Mouse (Mus musculus): ENCODE data around the gene Kdm3a. TPM values are rescaled to one million over a fixed set of nuclear protein-coding genes. Genes with fewer than 3 reads are reported as not detected.

Kdm3a gene
- 17.9 TPM for polyA plus RNA-seq (2014; fragmentation: Illumina TruSeq; extraction: RNeasy Lipid Tissue Mini Kit (QIAGEN cat#74804); ENCODE audit: low read depth, low replicate concordance)

GRCm38 (mm10) chr6:71632829-71633662 is at the start of gene Kdm3a:
TSS of gene Kdm3a (minus strand) at chr6:71632990.

GRCm38 (mm10) chr6:71543686-71544499 is 88.9 kb downstream of the Kdm3a start, which contains the start of gene Chmp3:
TSS of gene Chmp3 (plus strand) at chr6:71543797.

Other genes with a start within 250 kb of the Kdm3a start
- gene Rmnd5a, start 192.4 kb downstream of the Kdm3a start, polyA plus RNA-seq (2014; fragmentation: Illumina TruSeq; extraction: RNeasy Lipid Tissue Mini Kit (QIAGEN cat#74804); ENCODE audit: low read depth, low replicate concordance) = 139 TPM
- gene Rnf103, start 139.1 kb downstream of the Kdm3a start, polyA plus RNA-seq (2014; fragmentation: Illumina TruSeq; extraction: RNeasy Lipid Tissue Mini Kit (QIAGEN cat#74804); ENCODE audit: low read depth, low replicate concordance) = 154 TPM
- gene Chmp3, start 89.2 kb downstream of the Kdm3a start, polyA plus RNA-seq (2014; fragmentation: Illumina TruSeq; extraction: RNeasy Lipid Tissue Mini Kit (QIAGEN cat#74804); ENCODE audit: low read depth, low replicate concordance) = 72.5 TPM
- 0.58 TPM for gene Reep1, start 74.6 kb upstream of the Kdm3a start, polyA plus RNA-seq (2014; fragmentation: Illumina TruSeq; extraction: RNeasy Lipid Tissue Mini Kit (QIAGEN cat#74804); ENCODE audit: low read depth, low replicate concordance)
- 34.9 TPM for gene Mrpl35, start 194.0 kb upstream of the Kdm3a start, polyA plus RNA-seq (2014; fragmentation: Illumina TruSeq; extraction: RNeasy Lipid Tissue Mini Kit (QIAGEN cat#74804); ENCODE audit: low read depth, low replicate concordance)
- 131 TPM for gene Immt, start 198.3 kb upstream of the Kdm3a start, polyA plus RNA-seq (2014; fragmentation: Illumina TruSeq; extraction: RNeasy Lipid Tissue Mini Kit (QIAGEN cat#74804); ENCODE audit: low read depth, low replicate concordance)